Mouse (Mus musculus) spleen, postnatal 14 days (tissue): ENCODE data around the gene Rab11fip4.

ENCODE experiments used
- DNase-seq, 2 experiments: peaks; one replicate each; pipeline ENCODE4 v3.0.0; 2021 to 2022; ENCODE audit warnings: low spot score in 2 of 2

Rab11fip4 gene

DNA sequence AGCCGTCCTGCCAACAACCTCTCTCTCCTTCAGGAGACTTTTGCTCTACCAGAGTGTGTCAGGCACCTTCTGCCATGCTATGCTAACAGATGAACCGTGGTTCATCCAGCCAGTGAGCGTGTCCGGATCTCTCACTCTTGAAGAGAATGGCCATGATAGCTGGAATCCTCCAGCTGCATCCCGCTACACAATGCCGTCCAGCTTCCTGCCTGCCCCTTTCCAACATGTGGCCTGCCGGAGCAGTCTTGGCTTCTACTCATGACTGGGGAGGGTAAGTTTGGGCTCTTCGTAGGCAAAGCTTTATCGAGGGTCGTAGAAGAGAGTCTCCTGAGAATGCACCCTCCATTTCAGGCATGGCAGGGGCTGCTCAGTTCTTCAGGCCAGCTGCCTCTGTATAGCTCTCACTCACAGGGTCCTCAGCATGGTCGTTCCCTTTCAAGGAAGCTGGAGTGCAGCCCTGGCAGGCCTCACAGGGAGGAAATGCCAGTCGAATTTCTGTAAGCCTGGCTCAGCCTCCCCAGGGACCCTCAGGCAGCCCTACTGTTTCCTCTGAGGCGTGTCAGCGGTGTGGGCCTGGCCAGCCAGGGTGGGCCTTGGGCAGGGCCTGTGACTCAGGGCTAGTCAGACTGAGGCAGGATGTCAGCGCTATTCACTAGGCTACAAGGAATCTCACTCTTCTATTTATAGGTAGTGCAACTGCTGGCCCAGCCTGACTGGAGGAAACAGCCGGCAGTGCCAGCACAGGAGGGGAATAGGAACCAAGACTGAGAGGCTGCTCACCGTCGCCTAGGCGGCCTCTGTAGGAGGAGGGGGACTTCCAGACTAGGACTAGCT is 147.9 kb downstream of the Rab11fip4 start:
- no peak for DNase-seq

DNA sequence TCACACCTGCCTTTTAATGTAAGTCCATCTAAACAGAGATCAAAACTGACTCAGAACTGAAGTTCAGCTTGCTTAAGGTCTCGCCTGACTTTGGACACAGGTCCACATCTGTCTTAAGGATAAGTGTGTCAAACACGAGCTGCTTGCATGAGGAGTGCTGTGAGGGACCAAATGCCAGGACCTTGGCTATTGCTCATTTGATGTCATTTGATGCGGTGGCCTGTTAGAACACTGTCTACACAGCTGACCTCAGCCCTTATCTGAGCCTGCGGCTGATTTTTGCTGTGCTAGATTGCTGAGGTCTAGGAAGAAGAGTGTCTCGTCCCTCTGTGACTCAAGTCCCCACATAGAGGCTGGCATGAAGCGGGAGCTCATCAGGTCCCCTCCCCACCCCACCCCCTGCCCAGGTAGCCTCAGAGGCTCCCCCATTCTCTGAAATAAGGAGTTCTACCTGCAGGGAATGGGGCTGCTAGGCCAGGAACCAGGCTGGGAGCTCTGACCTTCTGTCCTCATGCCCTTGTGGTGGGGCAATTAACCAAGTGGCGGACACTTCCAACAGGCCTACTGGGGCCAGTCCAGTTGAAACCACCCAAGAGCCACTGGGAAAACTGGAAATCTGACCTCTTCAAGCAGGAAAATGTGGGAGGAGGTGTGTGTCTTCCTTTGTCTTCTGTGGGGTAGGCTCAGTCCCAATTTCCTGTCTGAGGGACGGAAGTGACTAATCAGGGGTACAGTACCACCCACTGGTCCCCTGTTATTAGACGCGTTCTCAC is 149.9 kb downstream of the Rab11fip4 start:
- no peak for DNase-seq

DNA sequence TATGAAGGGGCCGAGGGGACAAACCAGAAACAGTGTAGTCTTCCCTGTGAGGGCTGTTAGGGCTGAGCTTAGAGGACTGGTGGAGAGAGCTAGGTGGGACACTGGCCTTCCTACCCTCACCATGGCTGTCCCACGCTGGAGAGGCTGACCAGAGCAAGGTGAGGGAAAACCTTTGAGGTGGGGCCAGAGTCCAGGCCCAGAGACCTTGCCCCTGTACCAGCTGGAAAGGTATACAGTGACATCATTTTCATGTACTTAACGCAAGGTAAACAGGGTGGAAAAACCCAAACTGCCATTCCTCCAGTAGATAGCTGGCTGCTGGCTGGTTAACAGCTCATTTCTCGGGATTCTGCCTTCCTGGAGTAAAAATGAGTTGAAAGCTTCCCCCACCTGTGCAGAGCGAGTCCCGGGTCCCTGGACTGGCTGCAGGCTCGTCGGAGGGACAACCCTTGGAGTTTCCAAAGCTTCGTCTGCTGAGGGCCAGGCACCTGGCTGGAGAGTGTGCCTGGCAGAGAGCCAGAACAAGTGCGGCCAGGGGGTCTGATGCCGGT is 155.6 kb downstream of the Rab11fip4 start:
- DNase-seq = no peak
